Mouse (Mus musculus): ENCODE results near the gene Ucp2.

The Ucp2 gene

DNA sequence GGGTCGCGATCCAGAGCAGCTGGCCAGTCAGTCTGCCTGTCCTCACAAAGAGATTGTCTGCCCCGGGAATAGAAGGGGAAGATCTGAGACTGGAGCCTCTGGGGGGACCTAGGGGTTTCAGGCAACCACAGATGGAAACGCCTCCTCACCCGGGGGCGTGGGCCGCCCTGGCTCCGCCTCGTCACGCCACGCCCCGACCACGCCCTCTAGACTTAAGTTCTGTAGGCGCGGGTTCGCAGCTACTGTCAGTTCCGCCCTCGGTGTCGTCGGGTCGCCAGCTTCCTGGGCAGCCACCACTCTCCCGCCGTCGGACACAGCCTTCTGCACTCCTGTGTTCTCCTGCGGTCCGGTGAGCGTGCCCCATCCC is at the start of gene Ucp2:
Gene Ucp2 (plus strand): TSS at position 221 of the 367 bp plus-strand sequence.
- no peak for DNase-seq (ENCODE audit: low read depth, low spot score)

DNA sequence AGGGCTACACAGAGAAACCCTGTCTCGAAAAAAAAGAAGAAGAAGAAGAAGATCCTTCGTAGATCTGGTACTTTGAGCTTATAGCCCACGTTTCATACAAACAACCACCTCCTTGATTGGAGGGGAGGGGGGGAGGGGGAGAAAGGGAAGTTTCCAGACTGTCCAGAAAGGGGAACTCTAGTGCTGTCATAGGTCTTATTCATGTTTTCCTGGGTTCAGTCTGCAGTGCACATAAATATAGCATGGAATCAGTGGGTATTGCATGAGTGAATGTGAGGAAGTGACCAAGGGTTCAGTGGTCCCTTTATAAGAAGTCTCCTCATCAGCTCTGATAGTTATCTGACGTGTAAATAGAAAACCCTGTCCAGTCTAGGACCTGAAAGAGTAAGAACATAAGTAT is 49.4 kb upstream of the Ucp2 start:
- DNase-seq (ENCODE audit: low read depth, low spot score), result no peak

DNA sequence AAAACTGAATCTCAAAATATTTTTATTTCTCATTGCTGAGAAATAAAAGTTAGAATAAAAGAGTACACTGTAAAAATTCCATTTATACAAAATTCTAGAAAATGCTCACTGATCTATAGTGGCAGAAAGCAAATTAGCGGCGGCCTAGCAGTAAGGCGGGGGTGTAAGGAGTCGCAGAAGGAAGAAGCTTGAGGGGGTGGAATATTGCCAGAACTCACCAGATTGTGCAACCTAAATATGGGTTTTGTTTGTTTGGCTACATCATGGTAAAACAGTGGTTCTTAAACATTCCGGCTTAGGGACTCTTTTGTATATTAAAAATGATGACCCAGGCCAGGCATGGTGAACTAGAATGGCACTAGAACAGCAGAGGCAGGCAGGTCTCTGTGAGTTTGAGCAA is 46.9 kb upstream of the Ucp2 start:
- no peak for DNase-seq (ENCODE audit: low read depth, low spot score)

DNA sequence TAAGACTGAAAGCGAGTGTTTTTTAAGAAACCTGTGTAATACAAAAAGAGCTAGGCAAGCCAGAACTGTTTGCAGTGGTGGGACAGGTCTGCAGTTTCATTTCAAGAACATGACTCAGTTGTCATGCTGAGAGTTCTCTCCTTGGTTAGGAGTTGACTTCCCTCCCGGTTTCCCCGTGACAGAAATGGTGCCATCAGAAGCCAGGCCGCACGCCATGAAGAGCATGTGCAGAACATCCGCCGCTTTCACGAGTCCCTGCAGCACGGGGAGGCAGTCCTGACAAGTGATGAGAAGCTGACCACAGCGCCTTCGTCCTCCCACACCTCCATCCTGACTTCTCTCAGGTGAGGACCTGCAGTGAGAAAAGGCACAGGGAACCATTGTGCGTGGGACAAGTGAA is 44.6 kb upstream of the Ucp2 start:
- no peak for DNase-seq (ENCODE audit: low read depth, low spot score)

DNA sequence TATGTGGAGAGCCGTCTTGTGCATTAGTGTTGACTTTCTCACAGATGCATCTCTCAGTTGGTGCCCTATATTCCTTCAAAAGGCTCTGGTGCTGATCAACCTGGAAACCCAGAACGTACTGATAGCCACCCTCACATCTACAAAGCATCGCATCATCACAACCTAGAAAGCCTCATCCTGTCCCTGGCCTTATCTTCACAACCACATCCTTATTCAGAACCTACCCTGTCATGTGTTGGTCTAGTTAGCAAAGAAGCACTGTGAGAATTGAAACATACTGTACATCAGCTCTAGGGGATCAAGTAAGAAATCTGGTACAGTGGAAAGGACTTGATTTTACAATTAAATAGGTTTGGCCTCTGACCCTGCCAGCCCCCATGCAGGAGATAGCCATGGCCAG is 44.2 kb upstream of the Ucp2 start:
- no peak for DNase-seq (ENCODE audit: low read depth, low spot score)

DNA sequence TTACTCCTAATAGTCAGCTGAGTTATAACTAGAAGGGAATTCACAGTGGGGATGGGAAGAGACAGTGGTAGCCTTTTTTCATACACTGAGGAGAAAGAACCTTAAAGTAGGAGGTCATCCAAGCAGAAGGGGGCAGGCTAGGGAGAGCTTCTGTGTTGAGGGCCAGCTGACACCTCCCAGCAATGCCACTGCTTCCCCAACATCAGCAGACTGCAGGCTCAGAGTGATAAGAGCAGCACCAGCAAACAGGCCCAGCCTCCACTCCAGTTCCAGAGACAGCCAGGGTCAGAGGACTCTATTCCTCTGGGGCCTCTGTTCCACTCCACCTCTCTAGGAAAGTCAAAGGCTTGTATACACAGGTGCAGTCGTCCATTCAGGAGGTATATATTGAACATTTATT is 35.0 kb upstream of the Ucp2 start:
- DNase-seq (ENCODE audit: low read depth, low spot score), result no peak

DNA sequence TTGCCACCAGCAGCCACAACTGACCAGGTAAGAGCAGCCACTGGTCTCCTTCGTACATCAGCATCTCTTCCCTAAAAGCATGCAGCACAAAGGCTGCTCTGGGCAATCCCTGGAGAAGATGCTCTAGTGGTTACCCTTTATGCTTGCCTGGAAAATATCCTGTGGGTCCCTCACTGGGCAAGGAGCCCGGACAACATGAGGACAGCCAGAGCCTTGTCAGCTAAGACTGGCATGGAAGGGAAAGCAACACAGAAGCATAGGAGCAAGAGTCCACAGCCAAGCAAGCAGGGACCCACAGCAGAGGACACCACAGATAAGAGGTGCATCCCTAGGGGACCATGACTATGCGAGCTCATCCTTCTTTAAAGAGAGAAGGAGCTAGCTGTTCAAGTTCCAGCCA is 33.3 kb upstream of the Ucp2 start:
- DNase-seq (ENCODE audit: low read depth, low spot score), result no peak

DNA sequence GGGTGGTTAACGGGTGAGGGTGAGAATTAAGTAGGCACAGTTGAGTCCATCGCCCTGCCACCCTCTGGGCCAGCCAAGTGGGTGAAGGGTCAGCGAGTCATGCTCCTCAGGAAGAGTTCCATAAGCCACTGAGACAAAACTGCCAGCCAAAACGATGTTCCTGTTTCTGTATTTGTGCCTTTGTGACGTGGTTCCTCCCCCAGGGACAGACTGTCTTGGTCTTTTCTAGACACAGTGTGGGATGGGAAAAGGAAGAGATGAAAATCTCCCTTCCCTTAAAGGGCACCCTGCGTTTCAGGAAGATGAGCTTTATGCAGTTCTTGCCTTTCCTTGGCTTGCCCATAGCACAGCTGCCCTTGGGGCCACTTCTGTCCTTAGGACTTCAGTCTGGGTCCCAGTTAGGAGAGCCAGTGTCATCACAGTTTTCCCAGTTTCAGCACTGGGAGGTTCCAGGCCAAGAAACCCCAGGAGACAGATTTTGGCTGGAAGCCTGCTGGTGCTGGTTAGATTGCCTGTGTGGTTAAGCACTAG is 31.5 kb upstream of the Ucp2 start:
- DNase-seq (ENCODE audit: low read depth, low spot score), result no peak

DNA sequence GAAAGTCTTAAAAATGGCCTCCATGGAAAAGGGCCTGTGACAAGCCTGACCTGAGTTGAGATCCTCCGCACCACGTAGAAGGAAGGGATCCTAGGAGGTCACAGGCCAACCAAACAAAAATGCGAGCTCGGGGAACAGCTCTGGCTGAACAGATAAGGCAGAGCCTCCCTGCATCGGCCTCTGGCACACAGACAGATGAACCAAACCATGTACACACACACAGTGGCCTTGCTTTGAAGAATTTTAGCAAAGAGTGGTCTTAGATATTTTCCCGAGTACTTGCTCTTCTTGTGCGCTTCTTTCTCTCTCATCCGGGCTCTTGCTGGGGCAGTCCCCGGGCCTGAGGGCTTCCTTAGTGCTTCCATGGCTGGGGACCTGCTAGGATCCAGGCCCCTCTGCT is 29.9 kb upstream of the Ucp2 start:
- DNase-seq (ENCODE audit: low read depth, low spot score), result no peak

DNA sequence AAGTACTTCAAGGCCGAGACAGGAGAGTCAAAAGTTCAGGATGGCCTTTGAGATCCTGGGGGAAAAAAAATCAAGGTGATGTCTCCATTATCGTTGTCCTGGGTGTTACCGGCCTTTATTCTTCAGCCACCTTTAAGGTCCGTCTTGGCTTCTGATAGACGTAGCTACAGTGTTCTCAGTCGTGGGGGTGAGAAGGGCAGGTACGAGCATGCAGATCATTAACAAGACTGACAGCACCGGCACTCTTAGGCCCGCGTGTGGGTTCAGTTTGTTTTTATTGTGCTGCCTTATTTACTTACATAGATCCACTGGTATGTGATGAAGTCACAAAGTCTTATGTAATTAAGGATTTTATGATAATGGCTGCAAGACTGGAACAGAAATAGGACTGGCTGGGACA is 29.4 kb upstream of the Ucp2 start:
- no peak for DNase-seq (ENCODE audit: low read depth, low spot score)

DNA sequence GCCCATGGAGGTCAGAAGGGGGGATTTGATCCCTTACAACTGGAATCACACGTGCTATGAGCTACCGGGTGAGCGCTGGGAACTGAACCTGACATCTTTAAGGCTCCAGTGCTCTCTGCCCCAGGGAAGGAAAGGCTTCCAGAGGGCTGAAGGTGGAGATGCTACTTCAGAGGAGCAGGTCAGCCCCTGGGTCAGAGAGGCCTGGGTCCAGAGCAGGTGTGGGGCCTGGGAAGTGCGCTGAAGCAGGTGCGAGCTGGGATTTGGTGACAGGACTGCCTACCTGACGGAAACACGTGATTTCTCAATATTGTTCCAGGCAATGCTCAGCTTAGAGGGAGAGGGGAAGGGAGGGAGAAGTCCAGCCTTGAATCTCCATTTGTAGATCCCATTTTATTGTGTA is 28.9 kb upstream of the Ucp2 start:
- DNase-seq (ENCODE audit: low read depth, low spot score), result no peak

DNA sequence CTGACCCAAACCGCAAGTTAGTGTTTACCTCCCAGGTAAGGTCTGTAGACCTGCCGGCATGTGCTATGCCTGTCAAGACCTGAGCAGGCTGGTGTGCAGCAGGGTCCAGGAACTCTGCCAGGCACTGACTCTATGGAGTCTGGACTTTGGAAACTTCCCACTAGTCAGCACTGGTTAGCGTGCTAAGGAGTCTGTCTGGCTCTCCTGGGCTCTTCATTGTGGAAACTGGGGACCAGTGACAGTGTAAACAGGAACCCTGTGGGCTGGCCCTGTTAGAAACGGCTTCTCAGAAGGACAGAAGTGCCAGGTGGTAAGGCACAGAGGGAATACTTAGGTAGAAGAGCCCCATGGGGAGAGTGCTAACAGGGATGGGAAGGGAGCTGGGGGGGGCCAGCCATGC is 27.9 kb upstream of the Ucp2 start:
- no peak for DNase-seq (ENCODE audit: low read depth, low spot score)

DNA sequence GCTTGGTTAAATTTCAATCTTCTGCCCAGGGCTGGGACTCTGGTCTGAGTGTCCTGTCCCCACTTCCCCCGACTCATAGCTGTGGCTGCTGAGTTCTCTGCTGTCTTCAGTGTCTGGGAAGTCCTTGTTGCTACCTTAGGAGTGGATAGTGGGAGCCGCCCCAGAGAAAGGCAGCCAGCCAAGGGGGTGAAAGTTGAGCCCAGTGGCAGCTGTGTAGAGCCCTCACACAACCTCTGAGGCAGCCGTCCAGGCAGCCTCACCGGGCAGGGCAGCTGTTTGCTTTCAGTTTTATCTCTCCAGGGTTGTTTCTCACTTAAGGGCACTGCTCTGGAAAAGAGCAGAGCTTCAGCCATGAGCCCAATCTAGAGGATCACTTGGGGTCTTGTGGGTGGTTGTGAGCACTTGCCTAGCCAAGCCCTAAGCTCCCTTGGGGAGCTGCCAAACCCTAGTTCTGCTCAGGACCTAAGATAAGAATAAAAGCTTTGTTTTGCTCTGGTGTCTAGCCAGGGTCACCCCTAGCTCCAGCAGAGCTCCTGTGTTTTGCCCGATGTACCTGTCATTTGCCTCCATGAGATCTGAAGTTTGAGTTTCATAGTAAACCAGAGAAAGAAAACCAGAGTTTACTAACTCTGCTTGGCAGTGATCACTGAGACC is 27.4 kb upstream of the Ucp2 start:
- DNase-seq (ENCODE audit: low read depth, low spot score), result no peak

DNA sequence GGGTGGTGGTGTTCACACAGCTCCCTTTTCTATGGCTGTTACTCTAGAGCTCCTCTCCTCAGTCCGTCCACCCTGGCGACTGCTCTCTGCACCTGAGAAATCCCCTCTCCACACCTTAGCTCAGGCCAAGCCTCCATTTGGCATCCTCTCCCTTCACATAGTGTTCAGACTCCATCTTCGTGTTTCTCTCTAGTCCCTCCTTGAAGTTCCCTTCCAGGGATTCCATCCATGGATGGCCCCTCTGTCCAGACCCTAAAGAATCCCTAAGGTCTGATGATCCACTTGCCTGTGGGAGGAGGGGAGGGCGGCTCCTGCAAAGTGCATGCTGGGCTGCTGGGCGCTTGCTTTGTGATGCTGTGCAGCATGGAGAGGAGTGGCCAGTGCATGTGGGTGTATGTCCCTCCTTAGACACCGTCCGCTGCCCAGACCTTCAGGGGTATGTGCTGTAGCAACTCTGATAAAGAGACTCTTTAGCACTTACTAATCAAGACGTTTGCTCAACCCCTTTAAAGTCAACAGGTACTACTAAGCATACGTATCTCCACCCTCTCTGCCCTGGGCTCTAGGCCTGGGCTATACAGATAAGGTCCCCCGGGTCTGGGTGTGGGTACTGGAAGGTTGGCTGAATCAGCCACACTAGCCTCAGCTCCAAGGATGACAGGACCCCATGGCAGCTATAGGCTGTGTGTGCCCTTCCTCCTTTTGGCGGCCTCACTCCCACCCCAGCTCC is 26.2 kb upstream of the Ucp2 start:
- DNase-seq (ENCODE audit: low read depth, low spot score), result no peak

DNA sequence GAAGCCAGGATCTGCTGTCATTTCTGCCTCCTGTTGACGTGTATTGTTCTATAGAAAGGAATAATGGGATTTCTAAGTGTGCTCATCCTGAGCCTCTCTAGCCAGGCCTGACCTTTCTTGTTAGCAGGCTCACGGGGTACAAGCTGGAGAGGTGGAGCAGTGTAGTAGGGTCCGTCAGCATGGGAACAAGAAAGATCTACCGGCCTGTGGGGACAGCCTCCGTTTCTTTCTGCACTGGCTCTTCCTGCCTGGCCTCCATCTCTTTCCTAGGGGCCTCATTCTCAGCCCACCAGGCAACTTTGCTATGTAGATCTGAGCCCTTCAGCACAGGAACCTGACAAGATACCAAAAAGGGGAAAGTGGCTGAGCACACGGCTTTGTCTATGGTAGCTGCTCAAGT is 24.4 kb upstream of the Ucp2 start:
- DNase-seq (ENCODE audit: low read depth, low spot score), result no peak

DNA sequence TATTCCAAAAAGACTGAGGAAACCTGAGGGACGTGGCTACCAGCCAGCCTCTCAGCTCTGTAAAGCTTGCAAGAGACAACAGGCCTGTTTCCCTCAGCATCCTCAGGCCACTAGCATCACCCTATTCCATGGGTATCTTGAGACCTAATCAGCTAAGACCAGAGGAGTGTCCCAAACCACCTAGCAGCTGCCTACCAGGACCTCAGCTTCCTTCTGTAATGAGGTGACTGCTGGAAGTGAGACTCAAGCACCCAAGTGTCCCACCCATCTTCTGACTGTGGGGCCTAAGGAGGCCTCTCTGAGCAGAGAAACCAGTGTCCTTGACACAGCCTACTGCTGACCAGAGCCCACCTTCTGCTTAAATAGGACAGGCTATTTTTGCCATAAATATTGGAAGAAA is 23.6 kb upstream of the Ucp2 start:
- no peak for DNase-seq (ENCODE audit: low read depth, low spot score)

DNA sequence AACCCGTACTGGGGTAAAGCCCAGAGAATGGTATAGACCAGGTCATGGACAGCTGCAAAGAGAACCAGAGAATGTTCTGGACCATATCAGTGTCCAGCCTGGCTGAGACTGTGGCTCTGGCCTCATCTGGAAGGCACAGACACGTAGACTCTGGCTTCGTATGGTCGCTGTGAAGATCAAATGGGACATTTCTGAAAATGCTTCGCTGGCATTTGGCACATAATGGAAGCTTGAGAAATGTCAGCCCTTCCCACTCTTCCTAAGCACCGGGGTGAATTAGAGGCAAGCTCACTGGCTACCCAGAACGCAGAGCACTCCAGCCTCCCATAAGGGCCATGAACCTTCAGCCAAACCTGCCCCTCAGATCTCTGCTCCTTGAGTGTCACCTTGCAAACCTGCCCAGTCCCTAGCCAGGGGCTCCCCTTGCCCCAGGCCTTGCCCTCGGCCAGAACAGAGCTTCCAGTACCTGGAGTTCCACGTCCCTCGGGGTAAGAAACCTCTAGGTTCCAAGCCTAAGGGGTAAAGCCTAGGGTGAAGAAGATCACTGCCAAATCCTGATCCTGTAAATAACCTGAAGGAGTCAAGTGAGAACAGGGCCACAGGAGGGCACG is 22.2 kb upstream of the Ucp2 start:
- DNase-seq (ENCODE audit: low read depth, low spot score), result no peak

DNA sequence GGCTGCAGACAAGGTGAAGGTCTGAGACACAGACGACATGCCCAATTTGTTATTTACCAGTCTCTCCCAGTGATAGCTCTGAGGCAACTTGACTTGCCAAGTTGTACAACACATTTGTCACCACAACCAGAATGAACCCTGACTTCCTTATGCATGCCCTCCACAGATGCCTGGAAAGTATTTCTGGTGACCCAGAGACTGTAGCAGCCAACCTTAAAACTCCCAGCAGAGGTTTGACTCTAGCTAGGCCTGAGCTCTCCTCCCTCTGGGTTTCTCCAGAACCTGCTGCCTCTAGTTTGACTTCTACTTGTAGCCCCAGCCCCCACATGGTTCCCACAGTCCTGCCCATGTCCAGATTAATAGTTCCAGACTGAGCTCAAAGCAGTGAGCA is 21.7 kb upstream of the Ucp2 start:
- no peak for DNase-seq (ENCODE audit: low read depth, low spot score)

DNA sequence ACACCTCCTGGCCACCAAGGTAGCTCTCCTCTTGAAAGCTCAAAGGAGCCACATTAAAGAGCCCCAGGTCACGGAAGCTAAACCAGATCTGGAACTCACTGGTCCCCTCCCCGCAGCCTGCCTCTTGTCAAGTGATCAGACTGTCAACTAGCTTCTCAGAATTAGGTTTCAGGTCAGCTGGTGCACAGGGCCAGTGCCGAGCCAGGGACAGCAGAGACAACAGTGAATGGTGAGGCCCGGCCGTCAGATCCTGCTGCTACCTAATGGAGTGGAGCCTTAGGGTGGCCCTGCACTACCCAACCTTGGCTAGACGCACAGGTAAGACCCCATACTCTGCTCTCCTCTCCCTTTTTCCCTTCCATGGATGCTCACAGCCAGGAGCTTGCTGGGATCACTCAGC is 20.4 kb upstream of the Ucp2 start, which contains the start of gene Ucp3:
Gene Ucp3 (plus strand): TSS at position 214 of the 400 bp plus-strand sequence.
- no peak for DNase-seq (ENCODE audit: low read depth, low spot score)

DNA sequence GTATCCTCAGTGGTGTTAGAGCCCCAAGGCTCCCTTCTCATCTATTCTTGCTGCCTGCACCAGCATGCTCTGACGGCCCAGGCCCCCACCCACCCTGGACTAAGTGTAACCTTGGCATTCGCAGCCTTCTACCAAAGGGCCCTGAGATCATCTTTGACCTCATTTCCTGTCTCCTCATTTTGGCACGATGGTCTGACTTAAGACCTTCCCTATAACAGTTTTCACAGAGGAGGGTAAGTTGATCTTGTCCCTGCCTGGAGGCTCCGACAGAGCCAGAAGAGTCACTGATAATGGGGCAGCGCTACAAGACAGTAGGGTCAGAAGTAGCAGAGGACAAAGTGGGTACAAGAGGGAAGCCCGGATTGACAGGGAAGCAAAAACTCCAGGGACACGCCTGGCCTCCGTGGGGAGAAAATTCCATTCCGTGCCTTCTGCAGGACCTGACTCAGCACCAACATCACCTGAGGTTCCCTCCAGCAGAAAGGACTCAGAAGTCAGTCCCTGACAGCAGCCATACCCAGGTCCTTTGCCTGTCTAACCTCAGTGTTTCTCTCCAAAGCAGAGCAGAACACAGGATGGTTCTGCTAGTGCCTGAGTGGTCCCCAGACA is 19.2 kb upstream of the Ucp2 start:
- DNase-seq (ENCODE audit: low read depth, low spot score), result no peak

DNA sequence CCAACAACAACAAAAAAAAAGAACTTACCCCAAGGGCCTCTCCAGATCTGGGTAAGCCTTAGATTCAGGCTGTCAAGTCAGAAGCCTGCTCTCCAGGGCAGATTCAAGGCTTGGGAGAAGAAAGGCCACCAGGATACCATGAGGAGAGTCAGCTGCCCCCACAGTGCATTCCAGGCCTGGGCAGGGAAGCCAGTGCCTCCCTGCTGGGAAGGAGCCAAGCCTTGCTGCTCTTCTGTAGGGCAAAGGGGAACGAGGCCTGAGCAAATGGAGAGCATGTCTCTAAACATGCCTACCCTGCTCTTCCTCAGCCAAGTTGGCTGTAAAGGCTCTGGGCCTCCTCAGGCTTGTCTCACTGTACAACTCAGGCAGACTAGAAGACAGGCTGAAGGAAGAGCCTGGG is 18.5 kb upstream of the Ucp2 start:
- no peak for DNase-seq (ENCODE audit: low read depth, low spot score)

DNA sequence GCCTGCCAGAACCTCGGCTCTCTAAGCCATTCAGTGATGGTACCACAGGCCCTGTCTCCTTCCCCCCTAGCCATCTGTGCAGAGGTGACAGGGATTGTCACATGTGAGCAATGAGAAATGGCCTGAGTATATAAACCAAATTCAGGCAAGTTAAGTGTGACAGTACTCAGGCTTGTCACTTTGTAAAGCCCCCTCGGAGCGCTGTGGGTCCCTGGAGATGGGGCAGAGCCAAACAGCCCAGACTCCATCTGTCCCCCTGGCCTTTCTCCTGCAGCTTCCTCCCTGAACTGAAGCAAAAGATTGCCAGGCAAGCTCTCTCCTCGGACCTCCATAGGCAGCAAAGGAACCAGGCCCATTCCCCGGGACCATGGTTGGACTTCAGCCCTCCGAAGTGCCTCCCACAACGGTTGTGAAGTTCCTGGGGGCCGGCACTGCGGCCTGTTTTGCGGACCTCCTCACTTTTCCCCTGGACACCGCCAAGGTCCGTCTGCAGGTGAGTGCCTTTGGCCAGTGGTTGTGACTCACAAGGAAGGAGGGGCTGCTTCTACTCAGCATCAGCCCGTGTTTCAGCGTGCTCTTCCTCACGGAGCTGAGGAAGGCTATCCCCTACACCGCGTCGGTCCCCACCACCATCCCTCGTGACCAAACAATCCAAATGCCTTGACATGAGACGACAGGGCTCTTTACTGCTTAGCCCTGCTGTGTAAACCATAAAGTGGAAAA is 13.9 kb upstream of the Ucp2 start:
- no peak for DNase-seq (ENCODE audit: low read depth, low spot score)
